Mouse (Mus musculus) thymus, adult 18-20 months (tissue): Measurements from ENCODE around the gene Trim34a.
"Not testable (repeated sequence)": the region's sequence is repeated elsewhere in the genome, so short reads cannot be mapped to it uniquely, and the experiment has no call there.

Source experiments
- DNase-seq, 2 experiments: peaks; one replicate each; pipeline ENCODE4 v3.0.0; 2022; ENCODE audit warnings: mixed read lengths in 2 of 2

The Trim34a gene

GRCm38 (mm10) chr7:104244287-104245181, at the start of gene Trim34a:
Trim34a (plus strand) TSS chr7:104244457.
- DNase-seq = peak; percentile 17 to 48

GRCm38 (mm10) chr7:104195885-104196284, 48.4 kb upstream of the Trim34a start, which contains the start of gene Olfr649:
Olfr649 (minus strand) TSS chr7:104195985.
- no peak for DNase-seq

GRCm38 (mm10) chr7:104199822-104200221, 44.4 kb upstream of the Trim34a start:
- DNase-seq = peak; percentile 29 to 41

- DNase-seq = no peak
Measured at GRCm38 (mm10) chr7:104206197-104206596, 38.1 kb upstream of the Trim34a start.

- no peak for DNase-seq
Measured at GRCm38 (mm10) chr7:104216011-104216535, 28.2 kb upstream of the Trim34a start.

GRCm38 (mm10) chr7:104217881-104218280, 26.4 kb upstream of the Trim34a start:
- no peak for DNase-seq

- DNase-seq = peak in 1 of 2 experiments; percentile 16
Measured at GRCm38 (mm10) chr7:104218701-104219569, 25.3 kb upstream of the Trim34a start, which contains the start of gene Trim6. Trim6 (plus strand) TSS chr7:104218793.

GRCm38 (mm10) chr7:104231203-104231602, 13.1 kb upstream of the Trim34a start:
- no peak for DNase-seq

- no peak for DNase-seq
Measured at GRCm38 (mm10) chr7:104240857-104241256, 3.4 kb upstream of the Trim34a start.

- no peak for DNase-seq
Measured at GRCm38 (mm10) chr7:104243616-104244015, 641 bp upstream of the Trim34a start.

- not testable (repeated sequence) for DNase-seq
Measured at GRCm38 (mm10) chr7:104260380-104260779, 16.1 kb downstream of the Trim34a start.

GRCm38 (mm10) chr7:104265335-104265734, 21.1 kb downstream of the Trim34a start:
- DNase-seq = not testable (repeated sequence)

GRCm38 (mm10) chr7:104279361-104279760, 35.1 kb downstream of the Trim34a start:
- not testable (repeated sequence) for DNase-seq

- not testable (repeated sequence) for DNase-seq
Measured at GRCm38 (mm10) chr7:104287576-104288443, 43.6 kb downstream of the Trim34a start, which contains the start of gene Trim5. Trim5 (minus strand) TSS chr7:104288094.

- DNase-seq = no peak
Measured at GRCm38 (mm10) chr7:104290641-104291040, 46.4 kb downstream of the Trim34a start.

- DNase-seq = no peak
Measured at GRCm38 (mm10) chr7:104291638-104292400, 47.6 kb downstream of the Trim34a start.
